Mouse (Mus musculus) heart, adult 18-20 months (tissue): ENCODE measurements around the gene Bcam. TPM values are rescaled to one million over a fixed set of nuclear protein-coding genes. Genes with fewer than 3 reads are reported as not detected.

Experiments used
- DNase-seq, 2 experiments: peaks; one replicate each; pipeline ENCODE4 v3.0.0; 2021 to 2022; ENCODE audit warnings: mixed read lengths in 1 of 2
- total RNA-seq, 2 experiments: library from RNA; stranded (reverse); gene quantifications; 2 replicates each; pipeline ENCODE4 v1.2.3; 2021

Gene Bcam
- total RNA-seq, 2 experiments from 2014 or later: 192 to 199 TPM

DNA sequence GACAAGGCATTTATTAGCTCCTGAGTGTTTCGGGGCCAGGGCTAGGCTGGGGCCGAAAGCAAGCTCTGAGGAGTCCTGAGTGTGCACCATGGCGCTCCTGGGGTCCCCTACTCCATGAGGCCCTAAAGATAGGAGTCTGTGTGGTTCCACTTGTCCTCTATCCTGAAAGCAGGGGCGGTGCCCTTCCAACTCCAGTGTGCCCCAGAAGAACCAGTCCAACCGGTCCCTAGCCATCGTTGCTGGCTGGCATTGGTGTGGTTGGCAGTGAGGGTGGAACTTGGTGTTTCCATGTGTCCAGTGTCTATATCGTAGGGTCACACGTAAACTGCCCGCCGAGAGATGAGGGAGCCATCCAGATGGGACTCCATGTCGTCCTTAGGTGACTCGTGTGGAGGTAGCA lies 46.6 kb downstream of the Bcam start:
- no peak for DNase-seq

DNA sequence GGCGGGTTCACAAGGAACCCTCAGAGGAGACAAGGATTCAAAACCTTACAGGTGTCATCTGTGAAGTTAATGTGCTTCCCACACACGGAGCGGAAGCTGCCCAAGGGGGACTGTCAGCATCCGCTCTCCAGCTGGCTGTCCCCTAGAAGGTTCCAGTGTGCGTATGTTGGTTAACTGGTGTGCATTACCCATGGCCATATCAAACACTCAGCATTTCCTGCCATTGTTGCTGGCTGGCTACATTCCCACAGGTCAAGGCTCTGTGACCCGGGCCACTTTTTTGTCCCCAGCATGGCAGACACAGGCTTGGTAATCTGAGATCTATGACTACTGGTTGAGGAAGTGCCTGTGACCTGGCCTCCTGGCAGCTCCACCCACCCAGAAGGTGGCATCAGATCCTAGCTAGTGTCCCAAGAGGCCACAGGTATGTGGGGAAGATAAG lies 48.0 kb downstream of the Bcam start:
- DNase-seq: peak; percentile 71 to 84

DNA sequence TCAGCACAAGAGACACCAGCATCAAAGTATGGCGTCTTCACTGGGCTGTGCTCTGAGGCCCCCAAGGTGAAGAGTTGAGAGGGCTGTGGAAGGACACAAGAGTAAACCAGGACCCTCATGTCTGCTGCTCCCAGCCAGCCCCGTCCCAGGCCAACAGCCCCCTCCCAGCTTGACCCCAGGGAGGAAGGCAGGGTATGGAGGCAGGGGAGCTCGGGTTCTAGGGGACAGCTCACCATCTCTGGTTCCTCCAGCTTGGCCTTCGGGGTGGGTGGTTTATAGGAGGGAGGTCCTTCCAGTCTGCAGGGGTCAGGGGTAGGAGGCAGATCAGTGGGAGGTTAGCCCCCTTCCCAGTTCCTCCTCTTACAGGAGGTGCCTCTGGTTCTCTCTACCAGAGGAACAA lies 51.6 kb downstream of the Bcam start:
- DNase-seq: no peak

DNA sequence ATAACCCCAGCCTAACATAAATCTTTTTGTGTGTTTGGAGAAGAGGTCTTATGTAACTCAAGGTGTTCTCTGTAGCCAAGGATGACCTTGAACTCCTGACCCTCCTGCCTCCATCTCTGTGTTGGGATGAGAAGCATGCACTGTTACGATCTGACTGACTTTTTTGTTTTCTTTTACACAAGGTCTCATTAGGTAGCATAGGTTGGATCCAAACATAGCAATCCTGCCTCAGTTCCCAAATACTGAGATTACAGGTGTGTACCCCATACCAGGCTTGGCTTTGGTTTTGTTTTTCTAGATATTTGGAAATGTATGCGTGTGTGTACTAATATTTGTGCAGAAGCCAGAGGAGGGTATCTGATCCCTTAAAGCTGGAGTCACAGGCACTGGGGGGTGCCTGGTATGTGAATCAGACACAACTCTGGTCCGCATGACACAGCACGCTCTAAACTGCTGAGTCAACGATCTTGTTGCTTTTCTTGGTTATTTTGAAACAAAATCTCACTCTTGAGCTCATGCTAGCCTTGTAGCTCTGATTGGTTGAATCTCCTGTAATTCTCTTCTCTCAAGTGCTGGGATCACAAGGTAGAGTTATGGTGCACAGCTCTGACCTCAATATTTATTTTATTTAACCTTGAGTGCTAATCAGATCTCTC lies 52.4 kb downstream of the Bcam start:
- no peak for DNase-seq

DNA sequence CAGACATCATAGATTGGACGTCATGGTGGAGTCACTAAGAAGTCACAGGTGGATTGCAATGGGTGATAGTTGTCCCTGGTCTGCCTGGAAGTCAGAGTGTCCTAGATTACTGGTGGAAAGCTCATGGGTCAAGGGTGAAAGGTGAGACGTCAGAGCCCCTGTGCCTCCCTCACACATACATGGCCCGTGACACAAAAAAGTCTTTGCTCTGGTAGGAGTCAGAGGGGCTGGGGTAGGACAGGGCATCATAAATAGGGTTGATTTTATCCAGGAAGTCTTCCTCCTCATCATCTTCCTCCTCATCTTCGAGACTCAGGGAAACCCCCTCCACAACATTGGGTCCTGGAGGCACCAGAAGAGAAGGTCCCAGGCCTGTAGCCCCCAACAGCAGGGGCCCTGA lies 53.5 kb downstream of the Bcam start:
- no peak for DNase-seq

DNA sequence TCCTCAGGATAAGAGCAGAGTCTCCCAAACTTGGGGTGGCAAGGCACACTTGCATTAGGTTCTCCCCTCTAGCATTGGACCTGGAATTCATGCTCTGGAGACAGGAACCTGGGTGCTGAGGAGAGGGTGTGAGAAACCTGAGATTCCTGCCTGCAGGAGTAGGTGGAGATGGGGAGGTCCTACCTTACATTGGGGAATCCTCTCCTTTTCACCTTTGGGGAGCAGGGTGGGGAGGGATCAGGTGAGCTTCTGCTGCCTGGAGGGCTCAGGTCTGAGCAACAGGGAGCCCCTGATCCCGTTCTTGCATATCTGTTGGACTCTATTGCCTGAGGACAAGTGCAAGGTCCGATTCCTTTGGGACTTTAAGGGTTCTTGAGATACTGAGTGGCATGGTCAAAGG lies 54.0 kb downstream of the Bcam start:
- no peak for DNase-seq

DNA sequence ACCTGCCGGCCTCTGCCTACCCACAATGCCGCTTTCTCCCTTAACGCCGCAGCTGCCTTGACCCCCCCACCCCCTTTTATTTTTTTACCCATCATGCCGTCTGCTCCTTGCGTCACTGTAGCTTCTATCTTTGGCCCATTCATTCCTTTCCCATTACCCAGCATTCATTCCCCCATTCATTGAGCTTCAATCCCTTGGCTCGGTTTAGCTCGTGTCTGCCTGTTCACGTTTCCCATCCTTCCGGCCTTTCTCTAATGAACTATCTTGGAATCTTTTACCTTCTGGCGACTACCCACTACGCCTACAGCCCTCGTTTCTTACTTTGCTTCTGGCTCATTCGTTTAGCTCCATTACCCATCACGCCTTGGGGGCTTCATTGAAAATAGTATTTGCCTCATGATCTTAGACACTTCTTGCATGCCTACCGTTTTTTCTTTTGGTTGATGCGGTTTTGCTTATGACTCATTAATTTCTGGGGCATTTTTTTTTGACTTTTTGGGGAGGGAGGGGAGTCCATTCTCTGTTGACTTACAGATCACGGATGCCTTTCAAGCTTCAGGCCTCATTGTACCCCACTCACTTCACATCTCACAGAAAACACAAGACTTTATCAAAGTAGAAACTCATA lies 54.6 kb downstream of the Bcam start:
- DNase-seq: no peak

DNA sequence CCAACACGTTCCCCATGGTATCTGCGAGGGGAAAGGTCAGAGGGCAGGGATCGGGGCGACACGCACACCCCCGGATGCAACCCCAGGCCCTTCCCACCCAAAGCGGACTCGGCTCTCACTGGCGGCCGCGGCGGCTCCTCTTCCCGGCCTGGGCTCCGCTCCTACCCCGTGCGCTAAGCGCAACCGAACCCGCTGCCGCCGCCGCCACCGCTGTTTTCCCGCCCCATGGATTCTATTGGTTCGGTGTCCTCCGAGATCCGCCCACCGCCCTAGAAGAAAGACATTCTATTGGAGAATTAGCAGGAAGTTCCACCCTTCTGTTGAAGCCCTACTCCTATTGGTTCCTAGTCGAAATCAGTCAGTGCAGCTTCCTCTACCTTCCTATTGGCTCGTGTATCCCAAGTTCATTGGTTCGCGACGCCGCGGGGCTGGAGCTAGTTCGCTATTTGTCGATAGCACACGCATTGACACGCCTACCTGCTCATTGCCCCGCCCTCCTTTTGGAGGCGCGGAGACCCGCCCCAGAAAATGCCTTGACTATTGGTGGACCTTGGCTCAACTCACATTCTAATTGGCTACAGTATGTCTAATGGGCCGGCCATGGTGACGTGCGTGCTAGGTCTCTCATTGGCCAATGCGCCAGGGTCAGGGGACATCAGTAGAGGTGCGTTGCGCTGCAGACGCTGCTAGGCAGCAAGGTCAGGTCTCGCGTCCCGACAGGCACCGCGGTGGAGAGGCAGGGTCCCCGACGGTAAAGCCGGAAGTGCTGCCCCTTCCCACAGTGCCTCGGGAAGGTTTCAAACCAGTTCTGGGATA lies 55.4 kb downstream of the Bcam start, which contains the start of gene Tomm40:
Gene Tomm40 (minus strand): TSS at position 200 of the 816 bp plus-strand sequence.
- DNase-seq: peak; percentile 99 to 100

DNA sequence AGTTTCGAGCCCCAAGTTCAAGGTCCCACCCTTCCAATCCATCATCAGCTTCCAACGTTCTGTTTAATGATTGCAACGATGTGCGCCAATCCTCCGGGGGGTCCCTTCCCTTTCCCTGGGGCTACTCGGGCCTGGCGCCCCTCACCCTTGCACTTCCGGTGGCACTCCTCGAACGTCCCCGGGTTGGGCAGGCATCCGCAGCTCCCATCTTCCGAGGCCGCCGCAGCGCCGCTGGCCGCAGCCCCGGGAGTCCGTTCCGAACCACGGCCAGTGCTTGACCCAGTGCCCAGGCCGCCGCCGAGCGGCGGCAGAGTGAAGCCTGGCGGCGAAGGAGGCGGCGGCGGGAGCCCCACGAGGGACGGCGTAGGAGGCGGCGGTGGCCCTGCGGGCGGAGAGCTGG lies 56.0 kb downstream of the Bcam start:
- DNase-seq: no peak

DNA sequence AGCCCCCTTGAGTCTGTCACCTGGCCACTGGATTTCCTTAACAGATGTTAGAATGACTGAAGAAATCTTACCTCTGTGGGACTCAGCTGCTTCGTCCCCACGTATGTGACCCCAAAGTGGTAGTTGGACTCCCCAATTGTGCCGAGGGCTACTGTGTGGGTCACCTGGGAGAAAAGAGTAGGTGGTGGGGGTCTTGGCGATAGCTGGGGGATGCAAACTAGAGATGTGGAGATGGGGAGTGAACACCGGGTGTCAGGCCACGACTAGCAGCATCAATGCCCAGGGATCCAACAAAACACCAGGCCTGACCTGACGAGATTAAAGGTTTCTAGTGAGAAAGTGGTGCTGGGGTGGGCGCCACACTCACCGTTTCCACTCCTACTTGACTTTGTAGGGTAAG lies 57.2 kb downstream of the Bcam start:
- DNase-seq: no peak

DNA sequence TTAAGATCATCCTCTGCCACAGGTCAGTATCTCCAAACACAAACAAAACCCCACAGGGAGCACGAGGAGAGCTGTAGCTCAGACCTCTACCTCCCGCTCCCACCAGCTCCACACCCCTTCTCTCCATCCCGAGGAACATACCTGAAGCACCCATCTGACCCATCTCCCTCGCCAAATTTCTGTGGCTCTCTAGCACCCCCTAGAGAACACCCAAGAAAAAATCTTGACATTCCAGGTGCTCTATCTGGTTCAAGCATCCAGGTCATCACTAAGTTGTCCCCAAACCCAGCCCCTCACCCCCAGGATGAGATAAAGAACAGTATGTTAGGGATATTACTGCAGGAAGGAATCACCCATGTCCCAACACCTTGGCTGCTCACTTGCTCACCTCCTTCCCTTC lies 57.6 kb downstream of the Bcam start:
- DNase-seq: peak; percentile 23 to 61

DNA sequence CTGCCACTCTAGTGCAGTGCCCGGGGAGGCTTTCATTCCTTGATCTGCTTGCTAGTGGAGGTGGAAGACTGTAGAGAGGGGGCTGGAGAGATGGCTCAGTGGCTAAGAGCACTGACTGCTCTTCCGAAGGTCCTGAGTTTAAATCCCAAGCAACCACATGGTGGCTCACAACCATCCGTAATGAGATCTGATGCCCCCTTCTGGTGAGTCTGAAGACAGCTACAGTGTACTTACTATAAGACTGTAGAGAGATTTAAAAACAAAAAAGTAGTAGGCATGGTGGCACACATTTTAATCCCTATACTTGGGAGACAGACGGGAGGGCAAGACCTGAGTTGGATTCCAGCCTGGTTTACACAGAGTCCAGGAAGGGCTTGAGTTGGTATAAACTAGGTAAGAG lies 58.4 kb downstream of the Bcam start:
- DNase-seq: no peak

DNA sequence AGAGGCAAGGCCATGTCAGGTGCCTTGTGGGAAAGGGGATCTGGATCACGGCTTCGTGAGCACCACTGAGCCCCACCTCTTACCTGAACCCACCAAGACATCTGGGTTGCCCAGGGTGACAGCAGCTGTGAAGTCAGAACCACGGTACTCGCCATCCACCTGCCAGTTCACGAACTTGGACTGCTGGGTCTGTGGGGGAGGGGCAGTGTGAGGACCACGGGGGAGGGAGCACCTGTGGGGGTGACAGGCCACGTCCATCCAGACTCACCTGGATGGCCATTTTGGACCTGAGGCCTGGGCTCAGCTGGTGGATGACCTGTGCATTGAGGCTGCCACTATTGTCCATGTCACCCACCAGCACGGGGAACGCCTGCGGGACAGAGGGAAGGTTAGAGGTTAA lies 60.2 kb downstream of the Bcam start:
- no peak for DNase-seq

Other genes starting within 250 kb of the Bcam start
- gene Ppp1r37, start 207.9 kb downstream of the Bcam start, total RNA-seq: 10 to 100 TPM; 61.1 to 63.1 TPM
- gene Zfp296, start 193.7 kb downstream of the Bcam start, total RNA-seq: under 1 TPM; 0.35 to 0.49 TPM
- gene Gemin7, start 193.4 kb downstream of the Bcam start, total RNA-seq: 10 to 100 TPM; 52.1 to 55.0 TPM
- 10 to 100 TPM; 10.5 to 15.6 TPM for gene Clasrp, start 166.5 kb downstream of the Bcam start, total RNA-seq
- 1 to 10 TPM; 9.0 to 9.2 TPM for gene Relb, start 141.6 kb downstream of the Bcam start, total RNA-seq
- gene Clptm1, start 106.0 kb downstream of the Bcam start, total RNA-seq: 10 to 100 TPM; 77.3 to 85.5 TPM
- gene Apoc2, start 93.1 kb downstream of the Bcam start, total RNA-seq: under 1 TPM in 1 of 2 experiments, not detected in 1; 0.75 TPM
- gene Gm44805, start 89.6 kb downstream of the Bcam start, total RNA-seq: not detected
- not detected for gene Apoc4, start 89.5 kb downstream of the Bcam start, total RNA-seq
- gene Apoc1, start 78.4 kb downstream of the Bcam start, total RNA-seq: 10 to 100 TPM in 1 of 2 experiments, under 1 TPM in 1; 0.57 to 19.5 TPM
- gene Apoe, start 71.8 kb downstream of the Bcam start, total RNA-seq: 100 to 1,000 TPM; 270 to 319 TPM
- 100 to 1,000 TPM in 1 of 2 experiments, 10 to 100 TPM in 1; 98.9 to 110 TPM for gene Tomm40, start 55.6 kb downstream of the Bcam start, total RNA-seq
- gene Nectin2, start 20.5 kb downstream of the Bcam start, total RNA-seq: 10 to 100 TPM; 28.5 to 30.0 TPM
- under 1 TPM; 0.35 to 0.75 TPM for gene Cblc, start 25.8 kb upstream of the Bcam start, total RNA-seq
- gene Bcl3, start 51.8 kb upstream of the Bcam start, total RNA-seq: 1 to 10 TPM; 2.9 to 3.7 TPM
- not detected for gene Gm19345, start 81.0 kb upstream of the Bcam start, total RNA-seq
- not detected for gene Ceacam16, start 90.3 kb upstream of the Bcam start, total RNA-seq
- not detected for gene Ceacam19, start 116.9 kb upstream of the Bcam start, total RNA-seq
- 10 to 100 TPM; 18.5 to 19.5 TPM for gene Pvr, start 150.1 kb upstream of the Bcam start, total RNA-seq
- gene Igsf23, start 179.7 kb upstream of the Bcam start, total RNA-seq: 1 to 10 TPM; 1.1 to 2.2 TPM
- not detected for gene Ceacam20, start 194.4 kb upstream of the Bcam start, total RNA-seq
- not detected for gene Nlrp9b, start 220.4 kb upstream of the Bcam start, total RNA-seq